Mouse (Mus musculus) kidney, adult 2 months (tissue): ENCODE results near the gene Anks1.

Source experiments
- CTCF ChIP-seq: fragments of 200-500 bp; conservative IDR thresholded peaks from 2 replicates; pipeline ENCODE4 v1.5.1; 2011; ENCODE audit warnings: low read depth, mild to moderate bottlenecking, control low read depth, low read length, moderate library complexity, mixed read lengths; ENCODE audit not compliant: insufficient read depth, insufficient read length
- POLR2A ChIP-seq: fragments of 200-500 bp; IDR thresholded peaks from one replicate; pipeline ENCODE4 v1.6.1; 2011; ENCODE audit warnings: low read depth, low read length, control low read depth

DNA sequence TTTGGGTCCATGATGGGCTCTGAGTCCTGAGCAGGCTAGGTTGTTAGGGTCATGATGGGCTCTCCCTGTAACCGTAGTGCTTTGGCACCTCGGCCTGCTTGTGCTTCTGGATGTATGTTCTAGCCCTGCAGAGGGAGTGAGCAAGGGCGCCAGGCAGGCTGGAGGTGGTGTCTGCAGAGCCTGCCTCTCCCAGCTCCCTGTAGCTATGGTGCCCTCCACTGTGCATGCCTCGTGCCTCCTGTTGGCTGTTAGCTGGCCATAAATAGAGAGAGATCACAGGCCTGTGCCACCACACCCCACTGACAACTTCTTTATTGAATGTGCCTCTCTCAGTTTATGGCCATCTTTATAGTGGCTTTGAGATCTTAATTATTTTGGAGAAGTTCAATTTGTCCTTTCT lies 87.2 kb downstream of the Anks1 start:
- TF ChIP-seq CTCF (no peak), POLR2A (no peak)
